Mouse (Mus musculus): Measurements from ENCODE around the gene Bola2.
"Not testable (repeated sequence)": the region's sequence is repeated elsewhere in the genome, so short reads cannot be mapped to it uniquely, and the experiment has no call there.

DNA sequence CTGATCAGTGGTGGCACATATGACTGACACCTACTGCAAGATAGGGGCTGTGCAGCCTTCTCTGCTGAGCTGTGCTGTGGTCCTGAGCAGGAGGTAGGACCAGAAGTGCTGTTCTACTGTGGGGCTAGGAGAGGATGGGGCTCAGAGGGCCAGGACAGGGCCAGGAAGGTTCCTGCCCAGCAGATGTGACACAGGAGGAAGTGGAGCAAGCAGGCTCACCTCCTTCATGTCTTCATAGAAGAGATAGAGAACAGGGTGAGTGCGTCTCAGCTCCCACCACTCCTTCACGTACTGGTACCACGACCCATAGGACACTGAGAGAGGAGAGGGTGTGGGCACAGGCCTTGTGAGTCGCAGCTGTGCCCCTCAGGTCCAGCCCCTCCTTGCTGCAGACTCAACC is 7.0 kb upstream of the Bola2 start:
- not testable (repeated sequence) for TF ChIP-seq POLR2A (IDR thresholded peaks at IDR 0.05; ENCODE audit: control insufficient read depth, low read depth, low read length); CTCF (IDR thresholded peaks at IDR 0.05; ENCODE audit: control insufficient read depth, insufficient read depth, insufficient replicate concordance, low read depth, low read length)

All from testis, adult 2 months (tissue).